Mouse (Mus musculus): Measurements from ENCODE around the gene 1700016K19Rik.

- TF ChIP-seq HCFC1 (IDR thresholded peaks at IDR 0.05; ENCODE audit: borderline replicate concordance, insufficient read depth, low read length) = no peak
- no peak for TF ChIP-seq CHD2 (IDR thresholded peaks at IDR 0.05; ENCODE audit: low read depth, low read length)
These were observed 42.4 kb downstream of the 1700016K19Rik start for GRCm38 (mm10) chr11:76042041-76042638.
